Mouse (Mus musculus): ENCODE results near the gene Tmem161a.
"Not testable (repeated sequence)": the region's sequence is repeated elsewhere in the genome, so short reads cannot be mapped to it uniquely, and the experiment has no call there.

The Tmem161a gene

GRCm38 (mm10) chr8:70211726-70212111, 39.6 kb downstream of the Tmem161a start:
- no peak for DNase-seq

GRCm38 (mm10) chr8:70212112-70213055, 40.2 kb downstream of the Tmem161a start, which contains the start of gene Slc25a42:
TSS of gene Slc25a42 (minus strand) at chr8:70212305.
- DNase-seq: peak; percentile 100

- DNase-seq: no peak
Measured at GRCm38 (mm10) chr8:70214411-70214810, 42.3 kb downstream of the Tmem161a start.

GRCm38 (mm10) chr8:70215092-70215491, 42.9 kb downstream of the Tmem161a start:
- no peak for DNase-seq

- DNase-seq: not testable (repeated sequence)
Measured at GRCm38 (mm10) chr8:70216161-70216560, 44.0 kb downstream of the Tmem161a start.

- peak; percentile 80 for DNase-seq
Measured at GRCm38 (mm10) chr8:70216566-70216965, 44.4 kb downstream of the Tmem161a start.

DNA sequence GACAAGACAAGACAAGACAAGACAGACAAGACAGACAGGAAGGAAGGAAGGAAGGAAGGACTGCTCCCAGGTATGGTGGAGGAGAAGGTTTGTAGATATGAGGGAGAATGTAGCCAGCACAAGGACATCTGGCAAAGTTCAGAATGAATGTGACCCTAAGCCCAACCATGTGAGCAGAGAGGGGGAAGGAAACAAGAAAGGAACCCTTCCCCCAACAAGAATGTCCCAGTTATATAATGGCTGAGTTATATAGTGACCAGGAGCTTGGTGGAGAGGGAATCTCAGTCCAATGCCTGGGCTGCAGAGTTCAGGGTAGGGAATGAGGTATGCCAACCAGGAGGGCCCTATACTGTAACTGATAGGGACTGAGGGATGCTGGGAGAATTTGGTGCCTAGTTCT, 45.3 kb downstream of the Tmem161a start:
- no peak for DNase-seq

DNA sequence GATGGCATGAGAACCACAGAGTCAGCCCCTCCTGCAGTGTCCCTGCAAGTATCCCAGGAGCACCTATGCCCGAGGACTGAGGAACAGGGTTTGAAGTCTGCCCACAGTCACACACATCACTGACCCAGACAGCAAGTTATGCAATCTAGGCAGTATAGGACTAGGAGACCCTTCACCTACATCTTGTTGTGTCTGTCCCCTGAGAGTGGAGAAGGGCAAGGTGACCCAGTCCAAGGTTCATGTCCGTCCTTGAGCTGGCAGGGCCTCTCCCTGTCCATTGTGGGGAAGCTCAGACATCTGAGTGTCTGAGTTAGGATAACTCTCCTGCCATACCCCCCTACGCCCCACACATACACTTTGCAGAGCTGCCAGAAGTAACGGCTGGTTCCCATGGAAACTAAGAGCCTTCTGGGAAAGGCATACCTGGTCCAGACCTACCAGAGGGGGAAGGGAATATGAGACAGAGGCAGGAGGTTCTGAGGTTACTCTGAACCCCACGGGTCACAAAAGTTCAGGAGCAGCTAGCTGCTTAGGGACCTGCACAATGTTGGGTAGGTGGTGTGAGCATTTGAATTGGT, 47.0 kb downstream of the Tmem161a start:
- DNase-seq: no peak

GRCm38 (mm10) chr8:70220236-70220840, 48.2 kb downstream of the Tmem161a start:
- no peak for DNase-seq

GRCm38 (mm10) chr8:70220911-70221310, 48.8 kb downstream of the Tmem161a start:
- no peak for DNase-seq

DNA sequence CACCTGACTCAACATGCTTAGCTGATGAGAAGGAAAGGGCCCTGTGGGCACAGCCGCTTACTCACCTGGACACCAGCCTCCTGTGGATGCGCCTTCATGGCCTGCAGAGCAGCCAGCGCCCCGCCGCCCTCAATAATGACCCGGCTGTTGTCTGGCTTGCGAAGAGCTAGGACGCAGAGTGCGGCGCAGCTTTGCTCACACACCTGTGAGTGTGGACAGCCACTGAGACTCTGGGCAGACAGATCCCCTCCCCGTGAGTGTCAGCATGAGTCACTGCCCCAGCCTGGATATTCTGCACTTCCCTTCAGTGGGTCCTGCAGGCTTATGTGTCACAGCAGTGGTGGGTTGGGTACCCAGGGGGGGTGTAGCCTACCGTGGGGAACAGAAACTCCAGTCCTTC, 49.9 kb downstream of the Tmem161a start:
- no peak for DNase-seq

DNA sequence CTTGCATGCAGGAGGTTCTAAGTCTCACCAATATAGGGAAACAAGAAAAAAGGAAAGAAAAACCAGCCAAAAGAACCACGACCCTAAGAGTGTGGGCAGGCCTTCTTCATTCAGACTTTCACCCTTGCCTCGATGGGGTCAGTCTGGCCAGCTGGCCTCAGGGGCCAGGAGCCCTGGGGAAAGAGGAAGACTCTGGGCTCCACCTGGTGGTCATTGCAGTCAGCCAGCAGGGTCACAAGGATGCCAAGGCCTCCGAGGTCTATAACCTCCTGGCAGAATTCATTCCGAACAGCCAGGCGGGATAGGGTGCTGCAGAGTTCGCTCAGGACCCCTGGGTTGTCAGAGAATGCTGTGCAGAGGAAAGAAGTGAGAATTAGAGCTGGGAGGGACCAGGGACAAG, 51.2 kb downstream of the Tmem161a start:
- DNase-seq: peak; percentile 27

DNA sequence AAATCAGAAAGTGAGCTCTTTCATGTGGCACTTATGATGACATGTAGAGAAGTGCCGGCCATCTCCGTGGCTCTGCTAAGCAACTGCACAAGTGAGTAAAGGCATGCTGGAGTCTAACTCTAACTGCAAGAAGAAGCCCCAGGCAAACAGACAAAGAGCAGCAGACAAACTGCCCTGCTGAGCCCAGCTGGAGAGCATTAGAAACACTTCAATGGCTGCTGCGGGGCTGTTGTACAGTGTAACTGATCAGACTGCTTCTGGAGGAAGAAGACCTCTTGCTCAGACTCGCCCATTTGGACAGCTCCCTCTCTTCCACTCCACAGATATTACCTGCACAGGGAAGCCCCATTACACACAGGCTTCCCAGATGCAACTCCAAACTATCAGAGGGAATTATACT, 55.8 kb downstream of the Tmem161a start:
- no peak for DNase-seq

DNA sequence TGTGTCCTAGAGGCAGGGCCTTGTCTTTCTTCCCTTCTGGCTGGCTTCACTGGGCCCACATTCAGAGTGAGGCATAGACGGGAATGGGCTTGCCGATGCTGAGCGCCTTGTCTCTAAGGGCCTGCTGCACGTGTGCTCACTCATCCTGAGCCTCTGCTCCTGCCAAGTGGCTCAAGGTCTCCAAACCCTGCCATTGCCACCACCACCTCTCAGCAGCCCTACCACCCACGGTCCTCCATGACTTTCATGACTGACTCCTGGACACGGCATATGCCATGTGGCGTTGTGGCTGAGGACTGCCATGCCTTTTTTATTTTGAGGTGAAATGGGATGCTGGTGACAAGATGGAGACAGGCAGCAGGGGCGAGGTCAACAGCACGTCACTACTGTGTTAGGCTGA, 58.7 kb downstream of the Tmem161a start:
- DNase-seq: no peak
